Mouse (Mus musculus) forelimb bud, embryonic 11.5 days (tissue): ENCODE measurements around the gene Polr3e.

Experiments
- DNase-seq: peaks from one replicate; pipeline ENCODE4 v3.0.0-alpha.2; 2012; ENCODE audit warnings: low read depth, low spot score

The Polr3e gene

DNA sequence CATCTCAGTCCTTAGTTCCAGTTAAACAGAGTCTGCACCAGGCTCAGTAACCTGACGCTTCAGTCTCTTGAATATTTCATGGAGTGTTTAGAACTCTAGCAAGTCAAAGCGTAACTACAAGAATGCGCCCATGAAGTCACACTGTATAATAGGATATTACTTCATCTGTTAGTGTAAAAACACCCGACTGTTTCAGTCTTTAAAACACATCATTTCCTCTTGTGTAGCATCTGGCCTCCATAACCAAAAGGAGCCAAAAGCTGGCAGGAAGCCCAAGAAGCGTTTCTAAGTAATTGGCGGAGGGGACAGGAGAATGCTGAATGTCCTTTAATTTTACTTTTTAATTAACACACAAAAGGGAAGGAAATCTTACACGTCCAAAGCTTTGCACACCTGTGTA is 59.5 kb downstream of the Polr3e start:
- DNase-seq: no peak

DNA sequence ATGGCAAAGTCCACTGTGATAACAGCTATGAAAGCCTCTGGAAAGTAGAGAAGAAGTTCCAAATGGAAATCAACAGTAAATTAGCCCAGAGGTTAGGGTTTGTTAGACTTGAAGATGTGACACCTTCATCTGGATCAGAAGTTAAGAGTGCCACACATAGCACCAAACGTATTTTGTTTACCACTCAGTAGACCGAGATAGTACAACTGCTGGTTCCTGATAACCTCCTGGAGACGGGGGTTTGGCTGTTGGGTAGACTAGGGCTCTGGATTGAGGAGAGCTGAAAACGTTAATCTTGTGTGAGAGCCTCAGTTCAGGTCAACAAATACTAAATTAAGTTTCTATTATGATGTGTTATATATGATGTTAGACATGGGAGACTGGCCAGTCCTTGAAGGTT is 62.5 kb downstream of the Polr3e start:
- DNase-seq: no peak

DNA sequence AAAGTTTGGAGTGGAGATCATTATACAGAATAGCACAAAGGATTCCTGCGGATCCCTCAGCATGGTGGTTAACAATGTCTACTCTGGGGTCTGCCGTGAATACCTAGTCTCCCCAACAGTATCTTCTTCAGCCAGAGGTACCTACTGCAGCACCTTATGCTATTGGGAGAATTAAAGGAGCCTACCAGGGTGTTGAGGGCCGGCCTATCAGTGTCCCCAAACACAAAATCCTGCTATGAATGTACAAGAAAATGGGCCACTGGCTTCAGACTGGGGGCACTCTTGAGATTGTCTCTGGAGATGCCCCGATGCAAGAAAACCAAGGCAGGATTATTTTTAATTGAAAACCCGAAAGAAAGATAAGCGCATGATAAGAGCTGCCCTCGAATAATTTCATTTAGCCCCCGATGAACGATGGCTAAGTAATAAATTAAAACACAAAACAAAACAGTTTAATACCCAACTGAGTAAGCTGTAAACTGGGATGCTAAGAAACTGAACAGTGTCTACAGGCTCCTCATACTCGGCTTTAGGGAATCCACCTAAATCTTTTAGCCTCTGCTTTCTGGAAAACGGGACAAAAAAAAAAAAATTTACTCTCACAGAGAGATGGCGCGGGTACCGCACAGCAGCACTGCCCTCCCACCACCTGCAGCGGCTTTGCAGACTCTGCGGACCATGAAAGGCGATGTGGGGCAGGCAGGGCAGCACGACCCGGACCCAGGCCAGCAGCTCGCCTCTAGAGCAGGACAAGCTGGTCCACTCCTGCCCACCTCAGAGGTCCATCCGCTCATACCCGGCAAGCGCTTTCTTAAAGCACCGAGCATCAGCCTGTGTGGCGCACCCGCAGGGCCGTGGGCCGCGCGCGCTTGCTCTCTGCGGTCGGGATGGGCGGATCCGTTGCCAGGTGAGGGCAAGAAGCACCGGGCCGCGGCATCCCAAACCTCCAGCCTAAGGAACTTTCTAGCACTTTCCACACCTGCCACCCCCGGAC is 63.7 kb downstream of the Polr3e start:
- peak; percentile 37 for DNase-seq

DNA sequence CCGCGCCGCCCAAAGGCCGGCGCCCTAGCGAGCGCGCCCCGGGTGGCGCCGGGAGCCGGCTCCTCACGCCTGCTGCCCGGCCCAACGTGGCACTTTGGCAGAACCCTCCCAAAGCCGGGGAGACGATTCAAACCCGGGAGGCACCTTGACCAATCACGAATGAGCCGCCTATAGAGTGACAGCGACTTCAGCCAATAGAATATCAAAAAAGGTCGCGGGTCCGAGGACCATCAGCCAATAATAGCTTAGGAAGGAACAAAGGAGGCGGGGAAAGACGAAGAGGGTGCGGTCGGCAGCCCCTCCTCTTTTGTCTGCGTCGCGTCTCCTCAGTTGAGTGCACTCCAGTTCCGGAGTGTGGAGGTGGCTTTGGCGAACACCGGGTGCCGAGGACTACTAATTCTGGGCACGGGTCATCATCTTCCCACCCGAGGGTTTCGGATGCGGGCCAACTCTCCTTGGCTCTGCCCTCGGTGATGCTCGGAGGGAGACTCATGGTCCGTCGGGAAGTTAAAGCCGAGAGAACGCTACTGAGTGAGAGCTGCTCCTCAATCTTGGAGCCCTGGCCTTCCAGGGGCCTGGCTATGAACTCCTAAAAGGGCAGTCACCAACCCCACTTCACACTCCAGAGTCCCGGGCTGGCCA is 64.8 kb downstream of the Polr3e start, which contains the start of the genes Cdr2 and Mfsd13b:
Gene Cdr2 (minus strand): TSS at position 113 of the 642 bp plus-strand sequence.
Gene Mfsd13b (plus strand): TSS at position 310 of the 642 bp plus-strand sequence.
- peak; percentile 99 for DNase-seq

DNA sequence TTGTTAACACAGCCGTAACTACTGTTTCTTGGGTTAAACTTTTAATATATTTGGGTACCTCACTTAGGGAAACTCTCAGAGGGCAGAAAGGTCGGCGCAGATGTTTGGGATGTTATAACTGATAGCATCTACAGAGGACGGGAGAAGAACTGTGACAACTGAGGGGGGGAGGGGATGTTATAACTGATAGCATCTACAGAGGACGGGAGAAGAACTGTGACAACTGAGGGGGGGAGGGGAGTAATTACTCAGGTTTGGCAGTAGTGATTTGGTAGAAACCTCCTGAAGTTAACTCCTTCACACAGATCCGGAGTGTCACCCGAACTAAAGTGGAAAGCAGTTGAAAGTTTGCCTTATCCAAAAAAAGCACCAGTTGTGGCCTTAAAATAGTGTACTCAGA is 65.4 kb downstream of the Polr3e start:
- DNase-seq: no peak

DNA sequence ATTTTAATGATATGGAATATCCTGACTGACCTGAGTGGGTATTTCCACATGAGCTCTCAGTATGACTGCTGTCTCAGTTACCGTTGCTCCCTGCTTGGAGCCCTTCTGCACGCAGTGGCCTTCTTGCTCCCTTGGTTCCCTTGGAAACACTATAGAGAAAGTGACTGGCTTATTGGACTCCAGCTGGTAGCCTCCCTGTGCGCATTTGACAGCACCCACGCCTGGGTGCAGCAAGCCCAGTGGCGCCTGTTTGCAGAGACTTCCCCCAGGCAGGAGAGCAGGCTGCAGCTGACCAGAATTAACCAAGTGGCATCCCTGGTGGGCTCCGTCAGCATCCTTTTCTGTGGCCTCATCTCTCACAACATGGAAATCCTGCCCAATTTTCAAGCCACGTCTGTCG is 73.6 kb downstream of the Polr3e start:
- no peak for DNase-seq
